Mouse (Mus musculus) kidney, adult 11 months (tissue): ENCODE data around the gene Slc22a16.
A peak's percentile ranks its signal among the peaks of the same experiment; 100 is the strongest.
"Not testable (repeated sequence)": the region's sequence is repeated elsewhere in the genome, so short reads cannot be mapped to it uniquely, and the experiment has no call there.

Source experiments
- DNase-seq: peaks from one replicate; pipeline ENCODE4 v3.0.0; 2022

Gene Slc22a16

GRCm38 (mm10) chr10:40570036-40570435 is at the start of gene Slc22a16:
Gene Slc22a16 (plus strand): TSS chr10:40570336.
- no peak for DNase-seq

DNA sequence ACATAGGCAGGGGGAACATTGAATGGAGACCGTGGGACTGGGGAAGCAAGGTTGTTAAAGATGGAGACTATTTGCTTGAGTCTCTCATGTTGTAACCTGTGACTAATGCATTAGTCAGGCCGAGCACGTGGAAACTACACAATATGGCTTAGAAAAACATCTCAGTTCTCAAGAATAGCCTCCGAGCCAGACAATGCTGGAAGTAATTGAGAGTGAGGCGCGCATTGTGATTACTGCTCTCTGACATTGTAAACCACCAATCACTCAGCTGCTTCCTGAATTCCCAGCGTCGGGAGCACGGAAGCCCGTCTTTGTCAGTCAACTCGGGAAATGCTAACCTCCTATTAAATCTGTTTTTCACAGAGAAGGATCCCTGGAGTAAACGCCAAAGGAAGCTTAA is 48.6 kb upstream of the Slc22a16 start:
- no peak for DNase-seq

DNA sequence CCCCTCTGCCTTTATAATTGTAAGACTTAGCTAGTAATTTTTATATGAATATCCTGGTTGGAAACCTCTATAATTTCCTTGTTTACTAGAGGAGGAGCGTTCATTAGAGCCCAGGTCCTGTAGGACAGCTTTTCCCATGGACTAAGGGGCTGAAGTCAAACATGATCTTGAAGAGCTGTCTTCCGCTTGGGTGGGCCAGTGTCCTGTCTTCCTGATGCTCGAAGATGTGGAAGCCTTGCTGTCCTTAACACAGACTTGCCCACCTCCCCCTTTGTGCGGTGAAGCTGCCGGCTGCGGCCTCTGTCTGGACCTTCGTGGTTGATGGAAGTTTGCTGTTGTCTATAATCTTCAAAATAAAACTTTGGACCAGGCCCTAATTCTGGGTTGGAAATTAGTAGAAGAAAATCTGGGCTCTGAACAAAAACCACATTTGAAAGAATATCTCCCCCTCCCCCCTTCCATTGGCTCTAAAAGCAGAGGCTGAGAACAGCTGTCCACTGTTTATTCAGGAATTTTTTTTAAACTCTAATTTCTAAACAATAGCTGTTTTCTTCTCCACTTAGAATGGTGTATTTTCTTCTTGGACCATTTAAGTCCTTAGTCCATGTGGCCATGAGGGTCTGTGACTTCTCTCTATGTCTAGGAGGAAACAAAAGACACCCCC is 46.7 kb upstream of the Slc22a16 start:
- no peak for DNase-seq

- DNase-seq = no peak
Measured at GRCm38 (mm10) chr10:40524032-40524806, 45.9 kb upstream of the Slc22a16 start.

- DNase-seq = peak; percentile 22
Measured at GRCm38 (mm10) chr10:40524991-40525390, 45.1 kb upstream of the Slc22a16 start.

GRCm38 (mm10) chr10:40525616-40526155 is 44.5 kb upstream of the Slc22a16 start:
- DNase-seq = no peak

- no peak for DNase-seq
Measured at GRCm38 (mm10) chr10:40526301-40526761, 43.8 kb upstream of the Slc22a16 start.

GRCm38 (mm10) chr10:40526986-40527385 is 43.1 kb upstream of the Slc22a16 start:
- no peak for DNase-seq

DNA sequence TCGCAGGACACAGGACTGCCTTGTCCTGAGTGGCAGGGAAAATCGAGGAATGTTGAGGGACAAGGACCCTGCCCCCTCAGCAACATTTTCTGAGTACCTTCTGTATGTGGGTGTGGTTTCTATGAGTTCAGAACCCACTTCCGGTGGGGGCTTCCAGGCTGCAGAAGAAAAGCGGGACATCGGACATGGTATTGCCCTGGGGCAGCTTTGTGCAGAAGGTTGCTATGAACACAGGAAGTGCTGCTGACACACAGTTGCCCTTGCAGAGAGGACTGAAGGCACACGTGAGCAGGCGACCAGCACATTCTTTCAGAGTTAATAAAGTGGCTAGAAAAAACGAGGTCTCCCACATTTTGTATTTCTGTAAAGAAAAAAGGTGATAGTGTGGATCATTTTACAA is 42.6 kb upstream of the Slc22a16 start:
- DNase-seq = no peak

GRCm38 (mm10) chr10:40528668-40529067 is 41.5 kb upstream of the Slc22a16 start:
- DNase-seq = no peak

- peak; percentile 38 for DNase-seq
Measured at GRCm38 (mm10) chr10:40529617-40530016, 40.5 kb upstream of the Slc22a16 start.

DNA sequence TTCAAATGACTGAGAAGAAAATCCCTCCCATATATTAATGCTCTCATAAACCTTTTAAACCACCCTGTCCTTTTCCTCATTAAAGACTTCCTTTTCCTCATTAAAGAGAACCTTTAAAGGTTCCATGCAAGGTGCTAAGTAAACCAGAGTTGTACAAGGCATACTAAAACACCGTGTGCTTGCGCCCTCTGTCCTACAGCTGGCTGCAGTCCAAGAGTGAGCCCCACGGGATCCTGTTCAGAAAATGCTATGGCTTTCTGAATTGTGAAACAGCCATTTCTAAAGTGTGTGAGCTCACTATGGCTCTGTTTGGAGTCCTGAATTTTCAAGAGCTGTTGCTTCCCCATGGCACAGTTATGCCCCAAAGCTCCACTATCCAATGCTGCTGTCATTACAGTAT is 39.5 kb upstream of the Slc22a16 start:
- no peak for DNase-seq

GRCm38 (mm10) chr10:40532586-40532985 is 37.5 kb upstream of the Slc22a16 start:
- DNase-seq = not testable (repeated sequence)

DNA sequence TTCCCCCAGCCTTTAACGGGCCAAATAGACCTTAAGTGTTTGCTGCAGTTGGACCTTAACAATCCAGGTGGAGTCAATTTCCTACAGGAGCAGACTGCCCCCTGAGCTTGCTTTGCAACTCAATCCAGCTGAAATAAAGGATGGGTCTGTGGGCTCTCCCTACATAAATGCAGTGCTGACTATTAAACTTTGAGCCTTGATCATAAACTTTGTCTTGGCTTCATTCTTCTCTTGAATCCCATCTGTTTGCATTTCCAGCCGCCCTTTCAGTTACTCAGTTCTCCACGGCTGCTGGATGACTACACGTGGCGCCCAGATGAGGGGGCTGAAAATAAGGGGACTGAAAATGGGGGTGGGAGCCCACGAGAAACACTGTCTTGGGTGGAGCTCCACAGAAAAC is 28.8 kb upstream of the Slc22a16 start:
- no peak for DNase-seq

DNA sequence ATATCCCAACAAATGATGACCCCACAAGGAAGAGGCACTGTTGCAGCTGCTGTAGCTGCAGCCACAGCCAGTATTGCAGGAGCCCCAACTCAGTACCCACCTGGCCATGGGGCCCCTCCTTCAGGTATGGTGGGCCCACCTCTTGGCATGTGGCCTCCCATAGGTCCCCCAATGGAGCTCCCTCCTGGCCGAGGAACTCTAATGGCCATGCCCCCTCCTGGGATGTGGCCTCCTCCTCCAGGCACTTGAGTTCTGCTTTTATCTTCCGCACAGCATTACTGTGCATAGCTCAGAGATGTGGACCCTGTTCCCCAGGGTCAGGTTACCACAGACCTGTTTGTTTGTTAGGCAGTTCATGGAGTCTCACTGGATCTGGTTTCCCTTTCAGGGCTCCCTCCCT is 20.8 kb upstream of the Slc22a16 start:
- DNase-seq = no peak

DNA sequence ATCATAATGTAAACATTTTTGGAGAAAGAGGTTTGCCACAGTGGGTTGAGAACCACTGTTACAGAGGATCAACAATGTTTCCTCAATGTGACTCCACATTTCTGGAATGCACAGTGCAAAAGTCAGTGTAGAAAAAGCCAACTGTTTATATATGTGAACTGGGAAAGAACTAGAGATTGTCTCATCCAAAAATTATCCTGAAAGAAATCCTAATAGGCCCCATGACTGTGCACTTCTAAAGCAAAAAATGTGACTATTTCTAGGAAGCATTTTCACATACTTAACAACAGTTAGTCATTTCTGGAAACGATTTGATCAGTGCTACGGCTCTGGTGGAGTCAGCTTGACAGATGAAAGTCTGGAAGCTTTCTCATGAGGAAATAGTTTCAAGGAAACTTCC is 18.3 kb upstream of the Slc22a16 start:
- no peak for DNase-seq

- not testable (repeated sequence) for DNase-seq
Measured at GRCm38 (mm10) chr10:40565695-40566094, 4.4 kb upstream of the Slc22a16 start.

- no peak for DNase-seq
Measured at GRCm38 (mm10) chr10:40575912-40576634, 5.9 kb downstream of the Slc22a16 start.

- no peak for DNase-seq
Measured at GRCm38 (mm10) chr10:40583584-40584255, 13.6 kb downstream of the Slc22a16 start.

DNA sequence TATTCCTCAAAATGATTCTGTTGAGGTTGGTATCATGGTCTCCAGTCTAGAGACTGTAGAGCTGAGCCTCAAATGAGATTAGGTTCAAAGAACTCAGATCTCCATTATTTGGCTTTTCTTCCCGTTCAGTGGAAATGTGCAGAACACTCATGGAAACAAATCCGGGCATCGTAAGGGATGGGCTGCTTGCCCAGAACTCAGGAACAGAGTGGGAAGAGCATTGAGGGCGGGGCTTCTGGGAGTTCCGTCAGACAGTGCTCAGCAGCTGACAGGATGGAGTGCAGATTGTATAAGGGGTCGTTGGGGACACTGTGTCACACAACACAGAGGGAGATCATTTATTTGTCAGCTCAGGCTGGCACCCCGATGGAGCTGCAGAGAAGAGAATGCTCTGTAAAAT is 22.1 kb downstream of the Slc22a16 start:
- no peak for DNase-seq

- no peak for DNase-seq
Measured at GRCm38 (mm10) chr10:40597177-40597576, 27.0 kb downstream of the Slc22a16 start.

DNA sequence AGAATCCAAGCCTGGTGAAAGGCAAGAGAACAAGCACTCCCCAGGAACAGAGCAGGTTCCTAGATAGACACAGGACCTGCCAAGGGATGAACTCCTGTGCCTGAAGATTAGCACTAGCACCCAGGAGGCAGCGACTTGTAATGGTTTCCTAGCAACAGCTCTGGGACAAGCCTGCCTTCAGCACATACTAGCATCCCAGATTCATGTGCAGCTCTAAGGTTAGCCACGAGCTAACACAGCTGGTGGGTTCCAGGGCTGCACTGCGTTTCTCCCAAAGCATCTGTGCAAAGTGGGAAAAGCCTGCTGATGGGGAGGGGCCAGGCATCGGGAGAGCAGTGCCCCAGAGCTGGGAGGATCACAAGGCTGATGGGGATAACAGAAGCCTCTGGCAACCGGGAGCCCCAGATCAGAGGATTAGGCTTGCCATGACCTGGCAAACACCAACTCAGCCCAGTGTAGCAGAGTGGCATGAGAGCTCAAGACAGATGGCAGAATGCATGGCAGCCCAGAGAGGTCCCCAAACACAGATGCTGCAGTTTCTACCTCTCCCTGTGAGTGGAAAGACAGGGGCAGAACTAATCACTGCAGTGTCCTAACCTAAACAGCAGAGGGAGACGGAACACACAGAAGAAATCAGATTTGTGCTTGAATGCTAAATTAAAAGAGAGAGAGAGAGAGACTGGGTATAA is 34.7 kb downstream of the Slc22a16 start:
- no peak for DNase-seq
